21 mouse cellular contexts compared by ENCODE assay signal in genomic region chr16:47025971-47026370, GRCm38 (mm10).
DNase-seq lines count a peak whose midpoint lies in the region; ATAC-seq lines count a peak whose summit lies in the region.
"Had no signal": no experiment of that assay in that cellular context is flagged by ENCODE, and none has a peak within 500 bp of the region (broad histone marks: within the 10 kb centered on the region; RNA-seq: fewer than 3 reads in every experiment).

No protein-coding gene starts in this region.

- no peaks in the 10 kb centered on the region for H3K36me3 ChIP-seq in midbrain, embryonic 11.5 days (ENCODE audit: control insufficient read depth, insufficient read depth, low read length)
- H3K36me3 ChIP-seq: forebrain, embryonic 10.5 days; limb, embryonic 12.5 days; neural tube, embryonic 12.5 days had no signal

- ATAC-seq in midbrain, embryonic 11.5 days (ENCODE audit: low FRiP score): no peak
- ATAC-seq: hindbrain, embryonic 16.5 days had no signal

- no peak overlapping the region for H3K9ac ChIP-seq in midbrain, embryonic 11.5 days (ENCODE audit: low read length)
- H3K9ac ChIP-seq: limb, embryonic 12.5 days; liver, embryonic 14.5 days; neural tube, embryonic 12.5 days had no signal

- no peaks in the 10 kb centered on the region for H3K9me3 ChIP-seq in midbrain, embryonic 11.5 days (ENCODE audit: control insufficient read depth, low read length)
- H3K9me3 ChIP-seq: forebrain, embryonic 10.5 days; limb, embryonic 12.5 days; neural tube, embryonic 12.5 days had no signal

- H3K27me3 ChIP-seq in midbrain, embryonic 11.5 days (ENCODE audit: control insufficient read depth, insufficient read depth, low read length): no peaks in the 10 kb centered on the region
- H3K27me3 ChIP-seq: limb, embryonic 12.5 days; neural tube, embryonic 12.5 days had no signal

- no peaks in the 10 kb centered on the region for H3K4me1 ChIP-seq in midbrain, embryonic 11.5 days (ENCODE audit: control insufficient read depth, insufficient read depth, low read length)
- H3K4me1 ChIP-seq: forebrain, embryonic 10.5 days; limb, embryonic 12.5 days; neural tube, embryonic 12.5 days had no signal

- no peak overlapping the region for H3K4me3 ChIP-seq in midbrain, embryonic 11.5 days (ENCODE audit: low read depth, low read length)
- H3K4me3 ChIP-seq: forebrain, embryonic 10.5 days; gastrocnemius, adult 2 months; limb, embryonic 12.5 days; neural tube, embryonic 12.5 days had no signal

- DNase-seq in cerebellum, postnatal 25 days: peak; percentile 55 to 64
- no peak for DNase-seq in cerebellum, adult 9-11 months
- peak; percentile 63 to 70 for DNase-seq in frontal cortex, adult 2 months (ENCODE audit: extremely low spot score in 1 of 2, low spot score in 1 of 2)
- peak; percentile 41 for DNase-seq in left cerebral cortex, adult 11 months (ENCODE audit: low spot score)
- DNase-seq in right cerebral cortex, postnatal 36 days (ENCODE audit: low spot score in 2 of 2): peak; percentile 31 to 77
- DNase-seq in heart, postnatal 4 days: no peak
- no peak for DNase-seq in midbrain, embryonic 11.5 days (ENCODE audit: low spot score, missing footprints)
- DNase-seq: B cell, adult 2 months; gastrocnemius, adult 2 months; heart, adult 11 months; kidney, adult 2 months; kidney, postnatal 36 days; lung, postnatal 14 days; spleen, adult 18-20 months; thymus, postnatal 25 days had no signal

- H3K4me2 ChIP-seq in midbrain, embryonic 11.5 days: no peak overlapping the region
- H3K4me2 ChIP-seq: limb, embryonic 12.5 days; neural tube, embryonic 12.5 days had no signal

- no peak overlapping the region for H3K27ac ChIP-seq in midbrain, embryonic 11.5 days (ENCODE audit: low read depth, low read length)
- H3K27ac ChIP-seq: forebrain, embryonic 10.5 days; gastrocnemius, adult 2 months; limb, embryonic 12.5 days; liver, embryonic 14.5 days; neural tube, embryonic 12.5 days; stomach, postnatal 0 days had no signal

Comparison
In these comparisons a context has a peak if more than half of its experiments do, and no peak if none do; other contexts are left out.
1. DNase-seq: peak in cerebellum, postnatal 25 days (2 of 2), frontal cortex, adult 2 months (2 of 2), left cerebral cortex, adult 11 months (single experiment) and right cerebral cortex, postnatal 36 days (2 of 2); none in cerebellum, adult 9-11 months (single experiment), heart, postnatal 4 days (single experiment) and midbrain, embryonic 11.5 days (single experiment).